Mouse (Mus musculus) T-helper 17 cell (primary cell): ENCODE data around the gene Plcd3.

Source experiments
- in situ Hi-C, 2 experiments: fragments of 300-600 bp; cut with MboI, MseI; formaldehyde crosslinking; loops; 1 replicate in 1 of 2; 2 replicates in 1 of 2; pipeline ENCODE4 v1.15.1; 2025; ENCODE audit warnings: high pct_unique_total_duplicates in 2 of 2

Gene Plcd3

GRCm38 (mm10) chr11:103028176-103028891 lies 73.1 kb downstream of the Plcd3 start, which contains the start of the genes Nmt1 and Dcakd:
TSS of gene Nmt1 (plus strand) at chr11:103028190.
TSS of gene Dcakd (minus strand) at chr11:103028333.
- in situ Hi-C loops, result loop anchor here in 1 of 2 experiments (10.0 kb wide), 1 partner anchor 666 kb away; the partner anchor contains the start of gene Gosr2

- in situ Hi-C loops, result loop anchor here in 1 of 2 experiments (10.0 kb wide), 1 partner anchor 667 kb away; the partner anchor contains the start of gene Gosr2
These were observed 73.8 kb downstream of the Plcd3 start for GRCm38 (mm10) chr11:103027570-103028175.

DNA sequence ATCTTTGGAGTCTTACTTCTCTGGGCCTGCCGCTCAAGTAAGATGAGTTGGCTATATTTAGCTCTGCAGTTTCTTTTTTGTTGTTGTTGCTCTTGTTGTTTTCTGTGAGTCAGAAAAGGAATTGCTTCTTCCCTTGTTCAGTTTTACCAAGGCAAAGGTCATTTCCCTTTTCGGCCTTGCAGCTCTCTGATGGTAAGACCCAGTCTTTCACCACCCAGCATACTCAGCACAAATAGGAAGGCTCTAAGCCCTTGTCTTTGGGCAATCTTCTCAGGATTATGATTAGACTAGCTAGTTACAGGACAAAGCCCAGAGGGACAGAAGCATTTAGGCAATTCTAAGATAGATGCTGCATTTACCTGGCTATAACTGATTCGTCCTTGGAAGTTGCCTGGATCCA lies 74.6 kb downstream of the Plcd3 start:
- in situ Hi-C loops, result loop anchor here in 1 of 2 experiments (10.0 kb wide), 1 partner anchor 668 kb away; the partner anchor contains the start of gene Gosr2

GRCm38 (mm10) chr11:103023974-103024373 lies 77.5 kb downstream of the Plcd3 start:
- in situ Hi-C loops, result loop anchor here in 1 of 2 experiments (10.0 kb wide), 1 partner anchor 671 kb away; the partner anchor contains the start of gene Gosr2

GRCm38 (mm10) chr11:103020713-103021335 lies 80.6 kb downstream of the Plcd3 start:
- in situ Hi-C loops, result loop anchor here in 1 of 2 experiments (10.0 kb wide), 1 partner anchor 674 kb away; the partner anchor contains the start of gene Gosr2
